Comparison of ENCODE assay signal across 9 mouse cellular contexts in the genomic region with DNA sequence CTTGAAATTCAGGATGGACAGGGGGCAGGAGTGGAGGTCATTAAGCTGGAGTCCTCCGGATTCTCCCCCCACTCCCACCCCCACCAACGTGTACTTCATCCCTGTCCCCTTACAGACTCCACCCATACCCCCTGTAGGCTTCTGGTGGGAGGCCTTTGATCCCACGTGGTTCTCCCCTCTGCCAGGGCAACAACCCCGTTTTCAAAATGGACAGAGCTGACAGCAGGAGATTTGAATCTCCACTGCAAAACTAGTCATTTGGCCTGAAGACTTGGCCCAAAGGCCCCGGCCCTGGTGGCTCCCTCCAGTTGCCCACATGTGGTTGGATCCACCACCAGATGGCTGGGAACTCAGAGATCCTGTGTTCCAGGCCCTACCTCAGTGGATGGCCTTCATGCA. TPM values are rescaled to one million over a fixed set of nuclear protein-coding genes. Genes with fewer than 3 reads are reported as not detected.
DNase-seq lines count a peak whose midpoint lies in the region; ATAC-seq and TF ChIP-seq lines count a peak whose summit lies in the region.
"Had no signal": no experiment of that assay in that cellular context is flagged by ENCODE, and none has a peak within 500 bp of the region (broad histone marks: within the 10 kb centered on the region; RNA-seq: fewer than 3 reads in every experiment).

No protein-coding gene starts in this region.

- no peak overlapping the region for H3K27ac ChIP-seq in kidney, embryonic 14.5 days (ENCODE audit: low read depth, low read length)
- peak overlapping the region; percentile 33; the same call in 1 of the 2 replicates for H3K27ac ChIP-seq in ES-E14 (ENCODE audit: insufficient read depth, low read depth, low read length, poor library complexity, severe bottlenecking)
- H3K27ac ChIP-seq in embryonic facial prominence, embryonic 12.5 days, result no peak overlapping the region
- no peak overlapping the region for H3K27ac ChIP-seq in limb, embryonic 14.5 days (replicated peaks; ENCODE audit: low read depth, low read length)

- H3K36me3 ChIP-seq in kidney, embryonic 14.5 days (ENCODE audit: control insufficient read depth, insufficient read depth, low read length), result no peaks in the 10 kb centered on the region
- H3K36me3 ChIP-seq in ES-E14 (ENCODE audit: control insufficient read depth, insufficient read depth, low read length, poor library complexity, severe bottlenecking), result peaks cover 2% of the 10 kb centered on the region; the same call in 1 of the 2 replicates
- H3K36me3 ChIP-seq in embryonic facial prominence, embryonic 12.5 days, result no peaks in the 10 kb centered on the region
- no peaks in the 10 kb centered on the region for H3K36me3 ChIP-seq in limb, embryonic 14.5 days (ENCODE audit: control insufficient read depth, insufficient read depth, low read length)

- no peak for DNase-seq in kidney, adult 8-10 months
- DNase-seq in ES-E14 (ENCODE audit: low read depth, low spot score), result no peak
- DNase-seq in limb, embryonic 14.5 days (ENCODE audit: low spot score), result no peak
- no peak for DNase-seq in cerebellum, adult 18-20 months
- no peak for DNase-seq in gastrocnemius, adult 18-20 months (ENCODE audit: low spot score)
- DNase-seq in urinary bladder, postnatal 10 days (ENCODE audit: low spot score), result no peak
- DNase-seq: gastrocnemius, postnatal 36 days had no signal

- no peak for TF ChIP-seq POLR2A in limb, embryonic 14.5 days (IDR thresholded peaks at IDR 0.05; ENCODE audit: borderline replicate concordance, extremely low read depth, insufficient read depth, insufficient read length)

- ATAC-seq in kidney, embryonic 14.5 days (ENCODE audit: low FRiP score, low TSS enrichment), result no peak
- no peak for ATAC-seq in embryonic facial prominence, embryonic 12.5 days (ENCODE audit: insufficient number of reproducible peaks, insufficient read depth, low FRiP score, low TSS enrichment)
- no peak for ATAC-seq in limb, embryonic 14.5 days (ENCODE audit: low FRiP score, low read depth)

- no peaks in the 10 kb centered on the region for H3K27me3 ChIP-seq in kidney, embryonic 14.5 days (ENCODE audit: control insufficient read depth, insufficient read depth, low read length)
- no peaks in the 10 kb centered on the region for H3K27me3 ChIP-seq in embryonic facial prominence, embryonic 12.5 days
- H3K27me3 ChIP-seq in limb, embryonic 14.5 days (ENCODE audit: control insufficient read depth, insufficient read depth, low read length), result no peaks in the 10 kb centered on the region

- no peaks in the 10 kb centered on the region for H3K9me3 ChIP-seq in kidney, embryonic 14.5 days (ENCODE audit: control insufficient read depth, low read length)
- H3K9me3 ChIP-seq in ES-E14 (ENCODE audit: control insufficient read depth, insufficient read depth, low read depth, low read length), result no peaks in the 10 kb centered on the region
- H3K9me3 ChIP-seq in embryonic facial prominence, embryonic 12.5 days, result no peaks in the 10 kb centered on the region
- H3K9me3 ChIP-seq in limb, embryonic 14.5 days (ENCODE audit: control insufficient read depth, low read length), result no peaks in the 10 kb centered on the region

- peaks cover 26% of the 10 kb centered on the region for H3K4me1 ChIP-seq in kidney, embryonic 14.5 days (ENCODE audit: control insufficient read depth, insufficient read depth, low read length)
- peaks cover 13 to 36% of the 10 kb centered on the region in 2 experiments for H3K4me1 ChIP-seq in ES-E14 (ENCODE audit: control insufficient read depth in 2 of 2, insufficient read depth in 2 of 2, low read length in 2 of 2, poor library complexity in 1 of 2)
- peaks cover 28% of the 10 kb centered on the region for H3K4me1 ChIP-seq in embryonic facial prominence, embryonic 12.5 days
- H3K4me1 ChIP-seq in limb, embryonic 14.5 days (ENCODE audit: control insufficient read depth, insufficient read depth, low read length), result peaks cover 12% of the 10 kb centered on the region

- in situ Hi-C loops in ES-E14 (cut with MboI; ENCODE audit: low sequenced_read_pairs in 2 of 2, unreplicated experiment in 2 of 2), result no loop called here

- peak overlapping the region; percentile 89 for H3K4me2 ChIP-seq in kidney, embryonic 14.5 days (replicated peaks; ENCODE audit: low read depth, low read length)
- peak overlapping the region; percentile 81 for H3K4me2 ChIP-seq in embryonic facial prominence, embryonic 12.5 days (replicated peaks)
- H3K4me2 ChIP-seq in limb, embryonic 14.5 days (replicated peaks; ENCODE audit: low read depth, low read length, severe bottlenecking), result peak overlapping the region; percentile 73

- WGBS in kidney, embryonic 14.5 days, result 9% methylated on average over 5 of the region's 5 CpGs
- 10% methylated on average over 5 of the region's 5 CpGs for WGBS in embryonic facial prominence, embryonic 12.5 days
- 5% methylated on average over 5 of the region's 5 CpGs for WGBS in limb, embryonic 14.5 days

- peak overlapping the region; percentile 81 for H3K4me3 ChIP-seq in kidney, embryonic 14.5 days (ENCODE audit: low read length)
- peak overlapping the region; percentile 91 to 93 for H3K4me3 ChIP-seq in ES-E14 (ENCODE audit: insufficient read depth in 1 of 2, low read depth in 1 of 2, low read length in 2 of 2, poor library complexity in 1 of 2, severe bottlenecking in 1 of 2)
- 0 out of 2 replicates have a peak overlapping the region, but pooled peaks have one; percentile 86 for H3K4me3 ChIP-seq in embryonic facial prominence, embryonic 12.5 days
- peak overlapping the region; percentile 85 for H3K4me3 ChIP-seq in limb, embryonic 14.5 days (replicated peaks; ENCODE audit: low read length)

- no peak overlapping the region for H3K9ac ChIP-seq in kidney, embryonic 14.5 days (ENCODE audit: low read depth, low read length)
- H3K9ac ChIP-seq in ES-E14 (ENCODE audit: insufficient read depth, low read depth, low read length, poor library complexity, severe bottlenecking), result peak overlapping the region; percentile 79; the same call in 1 of the 2 replicates
- no peak overlapping the region for H3K9ac ChIP-seq in embryonic facial prominence, embryonic 12.5 days
- H3K9ac ChIP-seq in limb, embryonic 14.5 days (ENCODE audit: low read depth, low read length, severe bottlenecking), result no peak overlapping the region

TF ChIP-seq in ES-E14, 5 proteins besides CTCF, POLR2A, EP300 and RAD21:
- TF ChIP-seq MAFK (IDR thresholded peaks at IDR 0.05; ENCODE audit: insufficient read depth, low read depth, low read length) (no peak), HCFC1 (IDR thresholded peaks at IDR 0.05; ENCODE audit: borderline replicate concordance, insufficient read depth, low read length) (no peak), ZC3H11A (IDR thresholded peaks at IDR 0.05; ENCODE audit: borderline replicate concordance, low read depth, low read length) (no peak), ZNF384 (IDR thresholded peaks at IDR 0.05; ENCODE audit: low read depth, low read length) (no peak), CHD2 (IDR thresholded peaks at IDR 0.05; ENCODE audit: low read depth, low read length) (no peak)

RNA-seq across cellular contexts. Expression of a gene that starts 1.3 kb away (rescaled TPM):
- 5.2 and 7.4 TPM in 2 replicates for polyA plus RNA-seq in kidney, embryonic 14.5 days (2014; fragmentation: Nextera tagmentation; extraction: Ambion mirVana)
- total RNA-seq in ES-E14 (2012; rRNA removed), result 22.6 and 26.3 TPM in 2 replicates
- polyA plus RNA-seq in embryonic facial prominence, embryonic 12.5 days (2016; fragmentation: Nextera tagmentation; extraction: Ambion mirVana), result 8.5 and 10.1 TPM in 2 replicates
- polyA plus RNA-seq in limb, embryonic 14.5 days (2012; rRNA removed), result 28.9 and 37.9 TPM in 2 replicates
- polyA plus RNA-seq in limb, embryonic 14.5 days (2014; fragmentation: Nextera tagmentation; extraction: Ambion mirVana), result 9.8 and 10.8 TPM in 2 replicates
- total RNA-seq in gastrocnemius, adult 18-20 months (2021), result 1 to 10 TPM; 4.8 to 7.5 TPM

RNA-seq across cellular contexts. Expression of a gene that starts 54.3 kb away (rescaled TPM):
- polyA plus RNA-seq in kidney, embryonic 14.5 days (2014; fragmentation: Nextera tagmentation; extraction: Ambion mirVana), result 2.5 and 3.7 TPM in 2 replicates
- total RNA-seq in ES-E14 (2012; rRNA removed), result 14.3 and 14.5 TPM in 2 replicates
- polyA plus RNA-seq in embryonic facial prominence, embryonic 12.5 days (2016; fragmentation: Nextera tagmentation; extraction: Ambion mirVana), result 5.5 and 6.1 TPM in 2 replicates
- polyA plus RNA-seq in limb, embryonic 14.5 days (2012; rRNA removed), result 13.7 and 14.1 TPM in 2 replicates
- polyA plus RNA-seq in limb, embryonic 14.5 days (2014; fragmentation: Nextera tagmentation; extraction: Ambion mirVana), result 2.6 and 3.0 TPM in 2 replicates
- total RNA-seq in gastrocnemius, adult 18-20 months (2021), result 10 to 100 TPM; 43.0 to 43.5 TPM
